ENCODE assay signal across 8 mouse cellular contexts in genomic region chr8:128684609-128685506, GRCm38 (mm10). TPM values are rescaled to one million over a fixed set of nuclear protein-coding genes. Genes with fewer than 3 reads are reported as not detected.
DNase-seq lines count a peak whose midpoint lies in the region; ATAC-seq and TF ChIP-seq lines count a peak whose summit lies in the region.

No protein-coding gene starts in this region.

- H3K9ac ChIP-seq in hindbrain, embryonic 11.5 days (ENCODE audit: low read depth, low read length) = peak overlapping the region; percentile 96

- peak overlapping the region; percentile 87 for H3K4me3 ChIP-seq in testis, adult 2 months (ENCODE audit: control insufficient read depth, low read depth, low read length)
- H3K4me3 ChIP-seq in hindbrain, embryonic 11.5 days (ENCODE audit: low read depth, low read length) = peak overlapping the region; percentile 94
- H3K4me3 ChIP-seq in midbrain, embryonic 10.5 days = peak overlapping the region; percentile 89

- no peaks in the 10 kb centered on the region for H3K9me3 ChIP-seq in hindbrain, embryonic 11.5 days (ENCODE audit: control insufficient read depth, low read length)
- no peaks in the 10 kb centered on the region for H3K9me3 ChIP-seq in midbrain, embryonic 10.5 days (replicated peaks)

- peak overlapping the region; percentile 95 for H3K27ac ChIP-seq in testis, adult 2 months (ENCODE audit: control insufficient read depth, insufficient read depth, low read depth, low read length)
- H3K27ac ChIP-seq in hindbrain, embryonic 11.5 days (ENCODE audit: low read depth, low read length) = peak overlapping the region; percentile 99
- peak overlapping the region; percentile 100 for H3K27ac ChIP-seq in midbrain, embryonic 10.5 days (replicated peaks)

- DNase-seq in frontal cortex, postnatal 36 days (ENCODE audit: low spot score in 2 of 2) = no peak
- no peak for DNase-seq in testis, postnatal 10 days (ENCODE audit: low spot score)
- peak; percentile 31 for DNase-seq in hindbrain, embryonic 11.5 days (ENCODE audit: low spot score)
- DNase-seq in midbrain, embryonic 10.5 days (ENCODE audit: low spot score) = no peak
- no peak for DNase-seq in urinary bladder, postnatal 14 days (ENCODE audit: low spot score)
- no peak for DNase-seq in adrenal gland, postnatal 4 days (ENCODE audit: low spot score in 2 of 2)

- ATAC-seq in frontal cortex, adult (ENCODE audit: low TSS enrichment) = peak; percentile 71
- peak; percentile 67 for ATAC-seq in hindbrain, embryonic 11.5 days (ENCODE audit: low FRiP score)

- TF ChIP-seq CTCF in testis, adult 2 months (IDR thresholded peaks at IDR 0.05; ENCODE audit: control insufficient read depth, insufficient read depth, insufficient replicate concordance, low read depth, low read length) = no peak

- WGBS in hindbrain, embryonic 11.5 days = 13% methylated on average over 25 of the region's 25 CpGs
- WGBS in midbrain, embryonic 10.5 days = 16% methylated on average over 25 of the region's 25 CpGs

- no peak for TF ChIP-seq POLR2A in testis, adult 2 months (IDR thresholded peaks at IDR 0.05; ENCODE audit: control insufficient read depth, low read depth, low read length)

- H3K36me3 ChIP-seq in testis, adult 2 months (ENCODE audit: control insufficient read depth, insufficient read depth, low read length) = no peaks in the 10 kb centered on the region
- no peaks in the 10 kb centered on the region for H3K36me3 ChIP-seq in hindbrain, embryonic 11.5 days (ENCODE audit: control insufficient read depth, insufficient read depth, low read length)
- H3K36me3 ChIP-seq in midbrain, embryonic 10.5 days = no peaks in the 10 kb centered on the region

- peaks cover 2% of the 10 kb centered on the region for H3K4me1 ChIP-seq in testis, adult 2 months (ENCODE audit: control insufficient read depth, insufficient read depth, low read length)
- H3K4me1 ChIP-seq in hindbrain, embryonic 11.5 days (replicated peaks; ENCODE audit: control insufficient read depth, insufficient read depth, low read length) = no peaks in the 10 kb centered on the region; the same call in 1 of the 2 replicates
- peaks cover 29% of the 10 kb centered on the region for H3K4me1 ChIP-seq in midbrain, embryonic 10.5 days

- no peaks in the 10 kb centered on the region for H3K27me3 ChIP-seq in testis, adult 2 months (ENCODE audit: control insufficient read depth, insufficient read depth, low read length)
- H3K27me3 ChIP-seq in hindbrain, embryonic 11.5 days (ENCODE audit: control insufficient read depth, insufficient read depth, low read length) = no peaks in the 10 kb centered on the region
- no peaks in the 10 kb centered on the region for H3K27me3 ChIP-seq in midbrain, embryonic 10.5 days (ENCODE audit: low read depth, poor library complexity, severe bottlenecking)

- peak overlapping the region; percentile 60 for H3K4me2 ChIP-seq in hindbrain, embryonic 11.5 days (replicated peaks; ENCODE audit: low read depth, low read length)

RNA-seq across cellular contexts. Expression of gene Itgb1, which starts 0.6 kb away (rescaled TPM):
- 8.2 and 9.6 TPM in 2 replicates for polyA plus RNA-seq in testis, adult 2 months (2012; rRNA removed)
- 164 and 192 TPM in 2 replicates for polyA plus RNA-seq in hindbrain, embryonic 11.5 days (2014; fragmentation: Nextera tagmentation; extraction: Ambion mirVana)
- 123 and 129 TPM in 2 replicates for polyA plus RNA-seq in midbrain, embryonic 10.5 days (2016; fragmentation: Nextera tagmentation; extraction: Ambion mirVana)
- total RNA-seq in adrenal gland, postnatal 4 days (2021) = 100 to 1,000 TPM; 332 to 338 TPM

Comparison
In these comparisons a context has a peak if more than half of its experiments do, and no peak if none do; other contexts are left out.
1. RNA of gene Itgb1, which starts 0.6 kb away (polyA plus RNA-seq): 164 to 192 TPM in hindbrain, embryonic 11.5 days and 123 to 129 TPM in midbrain, embryonic 10.5 days; 8.2 to 9.6 TPM in testis, adult 2 months; every median in the first group is over 10 times any median in the second.
2. Peak in every context shown above with its lines, with median percentiles within 50 percentile points of each other: H3K27ac ChIP-seq and H3K4me3 ChIP-seq.